ENCODE assay signal across 11 mouse cellular contexts in genomic region chr5:115165351-115165750, GRCm38 (mm10). TPM values are rescaled to one million over a fixed set of nuclear protein-coding genes. Genes with fewer than 3 reads are reported as not detected.
DNase-seq lines count a peak whose midpoint lies in the region; ATAC-seq and TF ChIP-seq lines count a peak whose summit lies in the region.
"Had no signal": no experiment of that assay in that cellular context is flagged by ENCODE, and none has a peak within 500 bp of the region (broad histone marks: within the 10 kb centered on the region; RNA-seq: fewer than 3 reads in every experiment).

No protein-coding gene starts in this region.

- 66% methylated on average over 9 of the region's 9 CpGs for whole genome bisulfite sequencing in midbrain, embryonic 11.5 days
- 64% methylated on average over 9 of the region's 9 CpGs for WGBS in midbrain, embryonic 10.5 days
- WGBS in kidney, embryonic 16.5 days: 66% methylated on average over 9 of the region's 9 CpGs

- H3K4me3 ChIP-seq in gastrocnemius, adult 2 months: no peak overlapping the region
- no peak overlapping the region for H3K4me3 ChIP-seq in midbrain, embryonic 11.5 days (ENCODE audit: low read depth, low read length)
- H3K4me3 ChIP-seq in midbrain, embryonic 10.5 days: no peak overlapping the region
- H3K4me3 ChIP-seq in E14TG2a.4 (replicated peaks; ENCODE audit: low read length): no peak overlapping the region
- H3K4me3 ChIP-seq in cortical plate, adult 2 months (ENCODE audit: insufficient read depth, low read length): no peak overlapping the region
- H3K4me3 ChIP-seq in kidney, embryonic 16.5 days (ENCODE audit: low read length): no peak overlapping the region
- H3K4me3 ChIP-seq: forebrain, embryonic 10.5 days; hindbrain, embryonic 15.5 days had no signal

- H3K27me3 ChIP-seq in midbrain, embryonic 11.5 days (ENCODE audit: control insufficient read depth, insufficient read depth, low read length): no peaks in the 10 kb centered on the region
- no peaks in the 10 kb centered on the region; the same call in 1 of the 2 replicates for H3K27me3 ChIP-seq in midbrain, embryonic 10.5 days (ENCODE audit: low read depth, poor library complexity, severe bottlenecking)
- H3K27me3 ChIP-seq in E14TG2a.4 (ENCODE audit: insufficient read depth, low read length): no peaks in the 10 kb centered on the region
- H3K27me3 ChIP-seq in kidney, embryonic 16.5 days (ENCODE audit: insufficient read depth, low read length): no peaks in the 10 kb centered on the region
- H3K27me3 ChIP-seq: hindbrain, embryonic 15.5 days had no signal

- no peak for DNase-seq in gastrocnemius, adult 2 months
- no peak for DNase-seq in gastrocnemius, adult 18-20 months (ENCODE audit: low spot score)
- DNase-seq in midbrain, embryonic 11.5 days (ENCODE audit: low spot score, missing footprints): peak; percentile 89
- no peak for DNase-seq in midbrain, embryonic 10.5 days (ENCODE audit: low spot score)
- DNase-seq in frontal cortex, postnatal 36 days (ENCODE audit: low spot score in 2 of 2): no peak
- DNase-seq: right cerebral cortex, postnatal 25 days had no signal

- no peaks in the 10 kb centered on the region for H3K9me3 ChIP-seq in midbrain, embryonic 11.5 days (ENCODE audit: control insufficient read depth, low read length)
- no peaks in the 10 kb centered on the region for H3K9me3 ChIP-seq in midbrain, embryonic 10.5 days (replicated peaks)
- H3K9me3 ChIP-seq in E14TG2a.4 (ENCODE audit: low read length): no peaks in the 10 kb centered on the region
- no peaks in the 10 kb centered on the region for H3K9me3 ChIP-seq in kidney, embryonic 16.5 days (ENCODE audit: low read length)
- H3K9me3 ChIP-seq: forebrain, embryonic 10.5 days; hindbrain, embryonic 15.5 days had no signal

- ATAC-seq in midbrain, embryonic 11.5 days (ENCODE audit: low FRiP score): no peak
- no peak for ATAC-seq in kidney, embryonic 16.5 days (ENCODE audit: low FRiP score, low TSS enrichment)

- no peaks in the 10 kb centered on the region for H3K36me3 ChIP-seq in midbrain, embryonic 11.5 days (ENCODE audit: control insufficient read depth, insufficient read depth, low read length)
- no peaks in the 10 kb centered on the region for H3K36me3 ChIP-seq in midbrain, embryonic 10.5 days
- peaks cover 10% of the 10 kb centered on the region for H3K36me3 ChIP-seq in E14TG2a.4 (ENCODE audit: insufficient read depth, low read length)
- H3K36me3 ChIP-seq in kidney, embryonic 16.5 days (ENCODE audit: insufficient read depth, low read length): no peaks in the 10 kb centered on the region
- H3K36me3 ChIP-seq: forebrain, embryonic 10.5 days; hindbrain, embryonic 15.5 days had no signal

- TF ChIP-seq CTCF in gastrocnemius, adult 2 months (IDR thresholded peaks at IDR 0.05): peak; percentile 59
- peak; percentile 53 for TF ChIP-seq CTCF in E14TG2a.4 (conservative IDR thresholded peaks at IDR 0.05; ENCODE audit: low read length)
- 0 out of 2 replicates have a peak, but pooled peaks have one; percentile 30 for TF ChIP-seq CTCF in cortical plate, adult 2 months (IDR thresholded peaks at IDR 0.05; ENCODE audit: extremely low read depth, insufficient read depth, low read length)

- no peaks in the 10 kb centered on the region for H3K4me1 ChIP-seq in midbrain, embryonic 11.5 days (ENCODE audit: control insufficient read depth, insufficient read depth, low read length)
- H3K4me1 ChIP-seq in midbrain, embryonic 10.5 days: peaks cover 23% of the 10 kb centered on the region
- H3K4me1 ChIP-seq in E14TG2a.4 (replicated peaks; ENCODE audit: low read depth, low read length): peaks cover 80% of the 10 kb centered on the region
- H3K4me1 ChIP-seq in cortical plate, adult 2 months (ENCODE audit: control insufficient read depth, insufficient read depth, low read length): no peaks in the 10 kb centered on the region
- peaks cover 43% of the 10 kb centered on the region for H3K4me1 ChIP-seq in kidney, embryonic 16.5 days (ENCODE audit: insufficient read depth, low read length)

- H3K4me2 ChIP-seq in midbrain, embryonic 11.5 days: no peak overlapping the region
- no peak overlapping the region for H3K4me2 ChIP-seq in kidney, embryonic 16.5 days (replicated peaks; ENCODE audit: low read depth, low read length)
- H3K4me2 ChIP-seq: hindbrain, embryonic 15.5 days had no signal

- H3K27ac ChIP-seq in gastrocnemius, adult 2 months: no peak overlapping the region
- no peak overlapping the region for H3K27ac ChIP-seq in midbrain, embryonic 11.5 days (ENCODE audit: low read depth, low read length)
- no peak overlapping the region for H3K27ac ChIP-seq in midbrain, embryonic 10.5 days (replicated peaks)
- H3K27ac ChIP-seq in cortical plate, adult 2 months (ENCODE audit: insufficient read depth, low read length): no peak overlapping the region
- no peak overlapping the region for H3K27ac ChIP-seq in kidney, embryonic 16.5 days (ENCODE audit: low read length)
- H3K27ac ChIP-seq: forebrain, embryonic 10.5 days had no signal

- intact Hi-C loops in gastrocnemius, adult 2 months (cut with DNase I): no loop called here

- no peak for TF ChIP-seq POLR2A in cortical plate, adult 2 months (IDR thresholded peaks at IDR 0.05; ENCODE audit: extremely low read depth, insufficient read depth, low read length)

- no peak overlapping the region for H3K9ac ChIP-seq in midbrain, embryonic 11.5 days (ENCODE audit: low read length)
- no peak overlapping the region for H3K9ac ChIP-seq in kidney, embryonic 16.5 days (replicated peaks; ENCODE audit: low read length)
- H3K9ac ChIP-seq: hindbrain, embryonic 15.5 days had no signal

RNA-seq across cellular contexts. Expression of gene Mlec, which starts 7.4 kb away (rescaled TPM):
- total RNA-seq in gastrocnemius, adult 2 months (2021): 100 to 1,000 TPM; 138 to 200 TPM
- total RNA-seq in gastrocnemius, adult 18-20 months (2021): 100 to 1,000 TPM; 149 to 158 TPM
- polyA plus RNA-seq in midbrain, embryonic 11.5 days (2014; fragmentation: Nextera tagmentation; extraction: Ambion mirVana): 30.0 and 37.3 TPM in 2 replicates
- polyA plus RNA-seq in midbrain, embryonic 10.5 days (2016; fragmentation: Nextera tagmentation; extraction: Ambion mirVana): 56.5 and 69.5 TPM in 2 replicates
- polyA plus RNA-seq in cortical plate, adult 2 months (2012; rRNA removed): 74.6 and 78.6 TPM in 2 replicates
- polyA plus RNA-seq in kidney, embryonic 16.5 days (2015; fragmentation: Nextera tagmentation; extraction: Ambion mirVana): 85.0 and 86.2 TPM in 2 replicates

RNA-seq across cellular contexts. Expression of gene Cabp1, which starts 28.8 kb away (rescaled TPM):
- 1 to 10 TPM in 1 of 2 experiments, under 1 TPM in 1; 0.79 to 1.5 TPM for total RNA-seq in gastrocnemius, adult 2 months (2021)
- 1 to 10 TPM in 1 of 2 experiments, under 1 TPM in 1; 0.50 to 1.2 TPM for total RNA-seq in gastrocnemius, adult 18-20 months (2021)
- 1.1 and 2.3 TPM in 2 replicates for polyA plus RNA-seq in midbrain, embryonic 11.5 days (2014; fragmentation: Nextera tagmentation; extraction: Ambion mirVana)
- 1.2 and 1.3 TPM in 2 replicates for polyA plus RNA-seq in midbrain, embryonic 10.5 days (2016; fragmentation: Nextera tagmentation; extraction: Ambion mirVana)
- 444 and 462 TPM in 2 replicates for polyA plus RNA-seq in cortical plate, adult 2 months (2012; rRNA removed)
- polyA plus RNA-seq in kidney, embryonic 16.5 days (2015; fragmentation: Nextera tagmentation; extraction: Ambion mirVana): 1.3 TPM in 2 replicates

RNA-seq across cellular contexts. Expression of gene Unc119b, which starts 30.6 kb away (rescaled TPM):
- 10 to 100 TPM; 11.8 to 15.7 TPM for total RNA-seq in gastrocnemius, adult 2 months (2021)
- 10 to 100 TPM; 11.1 to 12.4 TPM for total RNA-seq in gastrocnemius, adult 18-20 months (2021)
- polyA plus RNA-seq in midbrain, embryonic 11.5 days (2014; fragmentation: Nextera tagmentation; extraction: Ambion mirVana): 55.1 and 64.6 TPM in 2 replicates
- polyA plus RNA-seq in midbrain, embryonic 10.5 days (2016; fragmentation: Nextera tagmentation; extraction: Ambion mirVana): 66.7 and 68.7 TPM in 2 replicates
- polyA plus RNA-seq in cortical plate, adult 2 months (2012; rRNA removed): 24.8 and 26.2 TPM in 2 replicates
- 53.5 and 54.8 TPM in 2 replicates for polyA plus RNA-seq in kidney, embryonic 16.5 days (2015; fragmentation: Nextera tagmentation; extraction: Ambion mirVana)

RNA-seq across cellular contexts. Expression of gene Acads, which starts 46.2 kb away (rescaled TPM):
- total RNA-seq in gastrocnemius, adult 2 months (2021): 10 to 100 TPM; 49.9 to 81.7 TPM
- total RNA-seq in gastrocnemius, adult 18-20 months (2021): 10 to 100 TPM; 74.2 to 75.3 TPM
- polyA plus RNA-seq in midbrain, embryonic 11.5 days (2014; fragmentation: Nextera tagmentation; extraction: Ambion mirVana): 21.6 and 23.5 TPM in 2 replicates
- 60.0 and 65.2 TPM in 2 replicates for polyA plus RNA-seq in midbrain, embryonic 10.5 days (2016; fragmentation: Nextera tagmentation; extraction: Ambion mirVana)
- 12.7 and 12.8 TPM in 2 replicates for polyA plus RNA-seq in cortical plate, adult 2 months (2012; rRNA removed)
- 98.1 and 106 TPM in 2 replicates for polyA plus RNA-seq in kidney, embryonic 16.5 days (2015; fragmentation: Nextera tagmentation; extraction: Ambion mirVana)

Comparison
In these comparisons a context has a peak if more than half of its experiments do, and no peak if none do; other contexts are left out.
1. RNA of gene Cabp1, which starts 28.8 kb away (polyA plus RNA-seq): 444 to 462 TPM in cortical plate, adult 2 months; 1.2 to 1.3 TPM in midbrain, embryonic 10.5 days, 1.3 TPM in kidney, embryonic 16.5 days and 1.1 to 2.3 TPM in midbrain, embryonic 11.5 days; every median in the first group is over 100 times any median in the second.
2. Peak in every context shown above with its lines, with median percentiles within 50 percentile points of each other: CTCF ChIP-seq.